Mouse (Mus musculus): ENCODE measurements around the gene Mark3.

GRCm38 (mm10) chr12:111608015-111608414, 33.7 kb downstream of the Mark3 start:
- TF ChIP-seq POLR2AphosphoS5 (IDR thresholded peaks at IDR 0.05; ENCODE audit: insufficient replicate concordance, low read depth, low read length) (no peak), TAL1 (conservative IDR thresholded peaks at IDR 0.05; ENCODE audit: low read depth, low read length) (no peak), CTCF (IDR thresholded peaks at IDR 0.05; ENCODE audit: low read depth, low read length) (no peak)
